Mouse (Mus musculus) testis, adult 2 months (tissue): ENCODE measurements at regions not wholly inside any gene's neighbourhood (a gene's known extent, or its start where the extent isn't known, plus 50 kb on each side); places are given as distances from the start of the nearest gene placed in this dataset.

ENCODE experiments used
- H3K27ac ChIP-seq: fragments of 200-500 bp; 2 replicates; pipeline ENCODE4 v1.5.1; 2012; ENCODE audit warnings: low read depth, low read length; ENCODE audit not compliant: control insufficient read depth, insufficient read depth
- H3K27me3 ChIP-seq: fragments of 200-500 bp; 2 replicates; pipeline ENCODE4 v1.6.1; 2012; ENCODE audit warnings: mild to moderate bottlenecking, low read length, moderate library complexity; ENCODE audit not compliant: control insufficient read depth, insufficient read depth
- H3K36me3 ChIP-seq: fragments of 200-500 bp; 2 replicates; pipeline ENCODE4 v1.6.1; 2012; ENCODE audit warnings: mild to moderate bottlenecking, low read length; ENCODE audit not compliant: control insufficient read depth, insufficient read depth
- H3K4me1 ChIP-seq: fragments of 200-500 bp; 2 replicates; pipeline ENCODE4 v1.6.1; 2012; ENCODE audit warnings: low read length; ENCODE audit not compliant: control insufficient read depth, insufficient read depth
- H3K4me3 ChIP-seq: fragments of 200-500 bp; 2 replicates; pipeline ENCODE4 v1.5.1; 2012; ENCODE audit warnings: low read depth, mild to moderate bottlenecking, low read length, moderate library complexity, mixed read lengths; ENCODE audit not compliant: control insufficient read depth
- CTCF ChIP-seq: fragments of 200-500 bp; IDR thresholded peaks from 2 replicates; pipeline ENCODE4 v1.5.1; 2012; ENCODE audit warnings: low read depth, mild to moderate bottlenecking, inconsistent platforms, low read length, moderate library complexity; ENCODE audit not compliant: control insufficient read depth, insufficient read depth, insufficient replicate concordance
- POLR2A ChIP-seq: fragments of 200-500 bp; IDR thresholded peaks from 2 replicates; pipeline ENCODE4 v1.6.1; 2012; ENCODE audit warnings: low read depth, mild to moderate bottlenecking, inconsistent platforms, low read length, moderate library complexity; ENCODE audit not compliant: control insufficient read depth

DNA sequence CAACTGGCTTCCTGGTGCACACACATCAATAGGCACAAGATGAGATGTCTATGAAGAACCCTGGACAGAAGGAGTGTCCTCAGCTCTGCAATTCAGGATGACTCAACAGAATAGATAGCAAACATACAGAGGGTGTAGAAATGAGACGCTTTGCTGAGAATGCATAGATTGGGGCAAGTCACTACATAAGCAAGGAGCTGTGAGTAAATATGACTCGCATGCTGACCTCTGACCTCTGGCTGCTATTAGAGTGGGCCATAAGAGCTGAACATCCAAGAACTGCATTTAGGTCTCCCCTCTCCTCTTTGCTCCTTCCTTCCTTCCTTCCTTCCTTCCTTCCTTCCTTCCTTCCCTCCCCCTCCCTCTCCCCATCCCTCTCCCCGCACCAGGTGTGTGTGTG is 221.0 kb upstream of the Foxq1 start:
- Histone ChIP-seq H3K4me3 (no peak overlapping the region), H3K4me1 (no peaks in the 10 kb centered on the region), H3K36me3 (no peaks in the 10 kb centered on the region), H3K27me3 (no peaks in the 10 kb centered on the region), H3K27ac (no peak overlapping the region)
- TF ChIP-seq POLR2A = no peak
- no peak for TF ChIP-seq CTCF

DNA sequence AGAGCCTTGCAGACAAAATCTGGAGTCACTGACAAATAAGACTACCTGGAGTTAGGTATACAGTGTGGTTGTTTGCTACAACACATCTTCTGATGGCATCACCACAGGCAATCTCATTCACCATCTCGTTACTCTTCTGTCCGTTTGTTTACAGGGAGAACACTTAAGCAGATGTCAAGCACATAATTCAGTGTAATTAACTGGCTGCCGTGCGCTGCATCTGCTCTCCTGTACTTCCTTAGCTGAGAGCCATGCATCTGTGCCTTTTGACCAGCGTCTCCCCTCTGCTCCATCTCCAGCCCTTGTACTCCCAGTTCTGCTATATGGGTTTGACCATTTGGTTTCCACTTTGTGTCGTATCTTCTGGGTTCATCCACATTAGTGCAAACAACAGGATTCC is 218.3 kb upstream of the Foxq1 start:
- H3K4me1 ChIP-seq = no peaks in the 10 kb centered on the region
- H3K27me3 ChIP-seq = no peaks in the 10 kb centered on the region
- no peaks in the 10 kb centered on the region for H3K36me3 ChIP-seq
- H3K27ac ChIP-seq = no peak overlapping the region
- TF ChIP-seq CTCF (no peak), POLR2A (no peak)
- H3K4me3 ChIP-seq = no peak overlapping the region

DNA sequence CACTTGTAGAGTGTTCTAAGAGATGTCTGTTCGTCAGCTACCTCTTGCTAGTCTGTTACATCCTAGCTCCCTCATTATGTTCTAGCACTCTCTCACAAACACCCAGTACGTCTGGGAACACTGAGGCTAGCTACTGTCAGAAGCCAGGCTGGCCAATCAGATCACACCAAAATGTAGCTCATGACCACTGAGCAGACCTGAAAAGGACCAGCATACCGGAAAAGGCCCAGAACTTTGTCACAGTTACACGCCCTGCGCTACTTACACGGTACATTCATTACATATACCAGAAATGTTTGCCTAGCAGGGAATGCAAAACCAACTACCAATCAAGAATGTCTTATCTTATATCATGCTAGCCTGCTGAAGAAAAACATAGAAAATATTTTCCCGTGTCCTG is 216.5 kb upstream of the Foxq1 start:
- Histone ChIP-seq H3K4me3 (no peak overlapping the region), H3K27me3 (no peaks in the 10 kb centered on the region), H3K27ac (no peak overlapping the region), H3K36me3 (no peaks in the 10 kb centered on the region), H3K4me1 (no peaks in the 10 kb centered on the region)
- TF ChIP-seq POLR2A = no peak
- TF ChIP-seq CTCF = no peak

DNA sequence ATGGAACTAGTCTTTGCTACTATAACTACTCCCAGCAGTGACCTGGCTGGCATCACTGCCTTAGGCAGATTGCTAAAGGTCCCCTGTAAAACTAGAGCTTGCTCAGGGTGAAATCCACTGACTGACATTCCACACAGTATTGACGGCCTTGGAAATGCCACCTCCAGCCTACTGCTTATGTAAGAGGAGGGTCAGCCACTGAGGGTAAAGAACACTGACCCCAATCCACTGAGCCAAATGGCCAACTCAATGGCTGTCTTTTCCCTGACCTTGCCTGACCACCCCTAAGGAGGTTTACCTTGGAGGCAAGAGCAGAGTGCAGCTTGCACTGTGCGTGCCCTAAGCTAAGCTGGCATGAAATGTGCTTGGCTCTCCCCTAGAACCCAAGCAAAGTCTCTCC is 216.0 kb upstream of the Foxq1 start:
- Histone ChIP-seq H3K4me1 (no peaks in the 10 kb centered on the region), H3K36me3 (no peaks in the 10 kb centered on the region), H3K27me3 (no peaks in the 10 kb centered on the region), H3K4me3 (no peak overlapping the region), H3K27ac (no peak overlapping the region)
- no peak for TF ChIP-seq CTCF

DNA sequence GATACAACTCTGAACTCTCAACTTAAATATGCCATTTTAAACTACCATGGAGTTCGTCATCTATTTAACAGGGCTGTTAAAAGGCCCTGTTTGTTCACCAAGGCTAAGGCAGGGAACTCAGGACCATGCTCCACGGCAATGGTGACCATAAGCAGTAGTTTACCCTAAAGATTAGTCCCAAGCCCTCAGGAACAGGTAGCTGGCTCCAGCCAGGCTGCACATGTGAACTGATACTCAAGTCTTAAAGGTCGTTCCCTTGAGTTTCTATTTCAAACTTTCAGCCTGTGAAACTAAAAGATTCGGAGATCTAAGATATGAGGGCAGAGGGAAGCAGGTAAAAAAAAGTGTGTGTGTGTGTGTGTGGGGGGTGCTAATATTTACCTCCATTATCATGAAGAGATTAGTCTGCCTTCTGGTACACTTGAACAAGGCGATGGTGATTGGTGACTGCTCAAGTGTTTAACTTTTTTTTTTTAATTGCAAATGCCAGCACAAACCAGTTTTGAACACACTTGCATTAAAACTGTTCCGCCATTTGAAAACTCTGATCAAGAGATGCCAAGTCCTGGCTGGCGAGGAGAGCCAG is 215.5 kb upstream of the Foxq1 start:
- Histone ChIP-seq H3K4me3 (no peak overlapping the region), H3K27me3 (no peaks in the 10 kb centered on the region), H3K27ac (no peak overlapping the region), H3K36me3 (no peaks in the 10 kb centered on the region), H3K4me1 (no peaks in the 10 kb centered on the region)
- TF ChIP-seq POLR2A (no peak), CTCF (no peak)

DNA sequence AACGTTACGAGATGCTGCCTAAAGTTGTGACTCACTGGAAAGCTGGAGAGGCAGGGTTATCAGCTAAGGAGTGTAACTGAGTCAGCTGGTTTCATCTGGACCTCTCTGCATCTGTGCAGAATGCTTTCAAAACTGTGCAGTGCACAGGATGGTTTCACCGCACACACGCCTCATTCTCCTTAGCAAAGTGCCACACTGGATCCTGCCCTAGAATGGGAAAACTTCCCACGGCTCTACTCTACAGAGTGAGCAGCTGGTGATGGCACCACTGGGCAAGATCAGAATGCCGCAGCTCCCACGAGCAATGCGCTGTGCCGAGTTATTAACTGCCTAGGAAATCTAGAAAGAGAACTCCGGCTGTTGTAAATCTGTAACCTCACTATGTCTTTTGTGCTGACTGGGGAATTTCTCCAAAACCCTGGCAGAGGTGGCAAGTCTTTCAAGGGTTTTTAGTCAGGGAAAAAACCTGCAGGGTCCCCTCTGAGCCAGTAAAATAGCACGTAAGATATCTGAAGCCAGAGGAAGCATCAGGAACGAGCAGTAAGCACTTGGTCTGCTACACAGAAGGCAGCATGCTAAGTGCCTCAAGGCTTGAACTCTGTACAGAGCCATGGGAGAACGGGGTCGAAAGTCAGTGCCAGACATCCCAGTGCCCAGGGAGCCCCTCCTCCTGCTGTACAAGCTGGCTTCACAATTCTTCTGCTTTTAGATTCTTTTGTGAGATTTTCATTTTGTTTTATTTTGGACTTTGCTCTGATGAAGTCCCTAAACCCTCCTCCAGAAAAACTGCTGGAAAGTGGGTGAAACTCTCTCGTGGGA is 214.4 kb upstream of the Foxq1 start:
- TF ChIP-seq CTCF (no peak), POLR2A (no peak)
- no peaks in the 10 kb centered on the region for H3K27me3 ChIP-seq
- no peaks in the 10 kb centered on the region for H3K36me3 ChIP-seq
- no peak overlapping the region for H3K27ac ChIP-seq
- H3K4me1 ChIP-seq = no peaks in the 10 kb centered on the region
- no peak overlapping the region for H3K4me3 ChIP-seq

DNA sequence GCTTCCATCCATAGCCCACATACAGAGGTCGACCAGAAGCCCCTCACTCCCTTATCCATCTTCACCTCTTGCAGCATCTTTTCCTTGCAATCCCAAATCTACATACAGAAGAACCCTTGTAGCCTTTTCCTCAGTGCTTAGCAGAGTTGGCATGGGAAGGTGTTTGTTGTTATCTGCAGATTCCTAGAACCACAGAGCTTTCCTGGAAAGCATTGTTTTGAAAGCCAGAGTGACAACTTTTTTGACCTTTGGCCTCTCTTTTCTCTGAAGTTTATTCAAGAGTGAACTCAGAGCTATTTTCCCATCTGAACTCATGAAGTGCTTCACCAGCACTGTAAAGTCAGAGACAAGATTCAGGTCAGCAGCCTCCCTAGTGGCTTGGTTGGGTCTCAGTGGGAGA is 209.7 kb upstream of the Foxq1 start:
- no peak overlapping the region for H3K27ac ChIP-seq
- no peaks in the 10 kb centered on the region for H3K36me3 ChIP-seq
- no peaks in the 10 kb centered on the region for H3K27me3 ChIP-seq
- no peak overlapping the region for H3K4me3 ChIP-seq
- TF ChIP-seq CTCF = no peak
- no peak for TF ChIP-seq POLR2A
- H3K4me1 ChIP-seq = no peaks in the 10 kb centered on the region

DNA sequence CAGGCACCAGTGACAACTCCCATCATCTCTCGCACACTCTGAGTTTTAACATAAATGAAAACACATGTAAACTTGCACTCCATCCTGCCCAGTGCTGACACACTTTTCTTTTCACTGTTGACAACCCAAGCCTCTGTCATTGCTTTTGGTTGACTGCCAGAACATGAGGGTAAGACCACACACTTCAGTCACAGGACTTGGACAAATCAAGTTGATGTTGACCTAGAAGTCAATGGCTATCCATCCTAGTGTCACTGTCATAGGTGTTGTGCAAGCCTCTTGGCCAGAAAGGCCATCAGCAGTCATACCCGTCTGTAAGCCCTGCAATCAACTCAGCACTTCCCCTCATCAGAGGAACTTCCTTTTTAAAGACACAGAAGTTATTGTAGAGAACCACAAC is 208.9 kb upstream of the Foxq1 start:
- H3K27me3 ChIP-seq = no peaks in the 10 kb centered on the region
- H3K27ac ChIP-seq = no peak overlapping the region
- no peaks in the 10 kb centered on the region for H3K4me1 ChIP-seq
- H3K36me3 ChIP-seq = no peaks in the 10 kb centered on the region
- no peak for TF ChIP-seq CTCF
- no peak for TF ChIP-seq POLR2A
- no peak overlapping the region for H3K4me3 ChIP-seq
